Mouse (Mus musculus): ENCODE results near the gene Larp4b.

The Larp4b gene

DNA sequence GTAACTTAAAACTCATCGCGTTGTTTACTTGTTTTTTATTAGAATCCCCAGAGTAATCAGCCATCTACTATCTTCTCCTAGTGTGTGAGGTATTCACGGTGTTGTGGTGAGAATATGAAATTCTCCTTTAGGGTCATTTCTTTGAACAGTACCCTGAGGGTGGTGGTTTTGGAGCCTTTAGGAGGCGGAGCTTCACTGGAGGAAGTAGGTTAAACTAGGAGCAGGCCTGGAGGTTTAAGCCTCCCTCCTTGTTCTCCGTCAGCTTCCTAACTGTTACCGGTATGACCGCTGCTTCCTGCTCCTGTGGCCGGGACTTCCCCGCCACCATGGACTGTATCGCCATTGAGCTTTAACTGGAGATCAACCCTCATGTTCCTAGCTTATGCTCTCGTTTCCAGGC lies 86.5 kb downstream of the Larp4b start:
- peak; percentile 67 for DNase-seq (ENCODE audit: low read depth)

DNA sequence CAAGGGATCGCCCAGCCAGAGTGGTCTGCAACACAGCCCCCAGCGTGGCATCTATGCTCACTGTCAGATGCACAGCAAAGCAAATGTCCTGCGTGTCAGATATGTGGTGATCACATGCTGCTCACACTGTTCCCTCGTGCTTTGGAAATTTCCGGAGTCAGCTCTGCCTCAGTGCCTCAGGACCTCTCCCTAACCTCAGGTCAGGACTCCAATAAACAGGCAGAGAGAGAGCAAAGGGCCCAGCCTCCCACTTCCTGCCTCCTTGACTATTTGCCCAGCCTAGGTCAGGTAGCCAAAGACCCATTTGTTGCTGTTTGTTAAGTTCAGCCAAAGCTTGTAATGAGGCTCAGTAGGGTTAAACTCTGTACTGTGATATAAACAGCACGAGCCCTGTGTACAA lies 87.4 kb downstream of the Larp4b start:
- peak; percentile 19 for DNase-seq (ENCODE audit: low read depth)

GRCm38 (mm10) chr13:9181666-9182264 lies 88.1 kb downstream of the Larp4b start:
- DNase-seq (ENCODE audit: low read depth): peak; percentile 86

- DNase-seq (ENCODE audit: low read depth): no peak
These were observed 90.6 kb downstream of the Larp4b start for GRCm38 (mm10) chr13:9184281-9184680.

DNA sequence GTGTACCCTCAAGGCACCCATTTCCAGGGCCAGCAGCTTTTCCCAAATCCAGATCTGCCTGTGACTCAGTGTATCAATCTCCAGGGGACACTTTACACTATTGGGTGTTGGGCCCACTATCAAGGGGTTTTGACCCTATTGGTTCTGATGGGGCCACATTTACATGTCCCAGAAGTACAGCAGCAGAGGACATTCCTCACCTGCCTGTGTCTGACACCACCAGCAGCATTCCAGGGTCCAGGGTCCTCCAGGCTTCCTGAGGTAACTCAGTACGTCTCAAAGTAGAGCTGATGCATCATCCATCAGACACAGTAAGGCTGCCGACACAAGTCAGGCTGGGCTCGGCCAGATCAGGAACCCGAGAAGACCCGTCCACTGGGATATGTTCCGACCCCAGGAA lies 91.0 kb downstream of the Larp4b start:
- no peak for DNase-seq (ENCODE audit: low read depth)

- DNase-seq (ENCODE audit: low read depth): no peak
These were observed 93.5 kb downstream of the Larp4b start for GRCm38 (mm10) chr13:9187156-9187555.

DNA sequence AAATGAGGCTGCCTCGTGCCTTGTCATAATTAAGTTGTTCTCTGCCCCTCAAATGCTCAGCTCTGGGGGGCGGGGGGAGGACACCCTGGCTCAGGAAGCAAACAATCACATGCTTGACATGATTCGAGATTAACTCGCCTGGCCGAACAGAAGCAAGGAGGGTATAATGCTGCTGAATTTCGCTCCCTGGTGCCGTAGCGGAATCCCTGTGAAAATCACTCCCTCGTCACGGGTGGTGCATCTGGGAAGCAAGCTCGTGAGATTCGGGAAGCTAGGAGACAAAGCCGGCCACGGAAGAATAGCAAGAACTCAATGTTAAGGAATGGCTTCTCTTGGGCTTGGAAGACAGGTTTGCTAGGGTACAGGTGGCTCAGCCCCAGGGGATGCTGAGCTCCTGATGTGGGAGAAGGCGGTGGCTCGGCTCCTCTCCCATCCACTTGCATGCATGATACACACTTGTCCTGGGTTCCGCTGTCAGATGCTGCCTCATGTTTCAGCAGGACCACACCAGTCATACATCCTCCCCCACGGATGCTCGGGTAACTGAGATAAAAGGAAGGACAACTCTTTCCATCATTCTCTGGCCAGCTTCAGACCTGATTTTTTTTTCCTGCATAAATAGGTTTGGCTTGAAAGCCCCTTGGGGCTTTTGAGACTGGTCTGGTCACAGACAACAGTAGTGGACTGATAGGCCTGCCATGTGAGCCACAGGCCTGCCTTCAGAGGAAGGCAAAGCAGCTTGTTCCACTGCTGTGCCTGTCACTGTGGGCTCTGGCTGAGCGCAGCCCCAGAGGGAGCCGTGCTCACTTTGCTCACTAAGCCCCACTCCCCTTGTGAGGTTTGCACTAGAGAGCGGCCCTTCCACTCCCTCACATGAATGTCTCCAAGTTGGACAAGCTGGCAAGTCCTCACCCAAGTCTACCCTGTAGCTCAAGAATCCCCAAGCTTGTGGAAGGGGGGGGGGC lies 94.2 kb downstream of the Larp4b start:
- no peak for DNase-seq (ENCODE audit: low read depth)

GRCm38 (mm10) chr13:9189481-9189880 lies 95.8 kb downstream of the Larp4b start:
- no peak for DNase-seq (ENCODE audit: low read depth)

GRCm38 (mm10) chr13:9191172-9192140 lies 97.8 kb downstream of the Larp4b start:
- DNase-seq (ENCODE audit: low read depth): no peak

DNA sequence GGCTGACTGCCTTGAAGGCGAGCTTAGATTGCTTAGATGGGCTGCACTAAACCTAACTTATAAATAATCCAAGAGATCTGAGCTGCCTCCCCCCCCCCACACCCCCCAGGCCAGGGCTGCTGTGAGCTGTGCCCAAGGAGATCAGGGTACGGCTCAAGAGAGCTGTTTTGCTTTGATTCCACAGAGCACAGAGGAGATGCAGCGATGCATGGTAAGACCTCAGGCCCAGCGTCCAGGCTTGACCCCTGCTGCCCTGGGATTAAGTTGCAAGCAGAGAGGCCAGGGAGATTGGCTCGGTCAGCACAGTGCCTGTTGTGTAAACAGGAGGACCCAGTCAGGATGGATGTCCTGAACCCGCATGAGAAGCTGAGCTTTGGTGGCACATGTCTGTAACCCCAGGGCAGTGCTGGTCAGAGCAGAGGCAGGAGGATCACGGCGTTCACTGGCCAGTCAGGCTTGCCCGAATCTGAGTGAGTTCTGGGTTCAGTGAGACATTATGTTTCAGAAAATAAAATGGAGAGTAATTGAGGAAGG lies 99.2 kb downstream of the Larp4b start:
- no peak for DNase-seq (ENCODE audit: low read depth)

GRCm38 (mm10) chr13:9194656-9195055 lies 101.0 kb downstream of the Larp4b start:
- DNase-seq (ENCODE audit: low read depth): peak; percentile 52

DNA sequence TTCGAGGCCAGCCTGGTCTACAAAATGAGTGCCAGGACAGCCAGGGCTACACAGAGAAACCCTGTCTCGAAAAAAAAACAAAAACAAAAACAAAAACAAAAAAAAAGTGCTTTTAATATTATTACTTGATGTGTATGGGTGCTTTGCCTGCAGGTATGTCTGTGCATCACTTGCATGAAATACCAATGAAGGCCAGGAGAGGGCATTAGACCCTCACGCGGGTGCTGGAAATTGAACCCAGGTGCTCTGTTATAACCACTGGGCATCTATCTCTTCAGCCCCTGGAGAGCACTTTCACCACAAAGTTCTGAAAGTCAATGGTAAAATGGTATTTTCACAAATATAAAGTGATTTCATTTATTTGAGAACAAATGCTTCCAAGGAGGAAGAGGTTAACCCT lies 101.9 kb downstream of the Larp4b start:
- no peak for DNase-seq (ENCODE audit: low read depth)

- no peak for DNase-seq (ENCODE audit: low read depth)
These were observed 104.4 kb downstream of the Larp4b start for GRCm38 (mm10) chr13:9198106-9198505.

GRCm38 (mm10) chr13:9198728-9199464 lies 105.2 kb downstream of the Larp4b start:
- DNase-seq (ENCODE audit: low read depth): no peak

DNA sequence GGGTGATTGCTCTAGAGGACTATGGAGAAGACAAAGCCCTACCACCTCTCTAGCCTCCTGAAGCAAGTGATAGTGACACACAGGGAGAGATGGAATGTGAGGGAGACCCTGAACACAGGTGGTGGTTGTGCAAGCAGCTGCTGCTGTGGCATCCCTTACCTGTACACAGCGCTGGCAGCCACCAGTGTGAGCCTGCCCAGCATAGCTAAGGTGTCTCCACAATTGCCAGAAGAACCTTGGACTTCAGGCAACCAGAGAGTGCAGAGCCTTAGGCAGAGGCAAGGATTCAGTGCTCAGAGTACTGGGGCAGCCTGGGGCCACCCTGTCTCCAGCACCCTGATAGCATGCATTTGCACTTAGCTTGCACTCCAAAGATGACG lies 105.8 kb downstream of the Larp4b start:
- no peak for DNase-seq (ENCODE audit: low read depth)

DNA sequence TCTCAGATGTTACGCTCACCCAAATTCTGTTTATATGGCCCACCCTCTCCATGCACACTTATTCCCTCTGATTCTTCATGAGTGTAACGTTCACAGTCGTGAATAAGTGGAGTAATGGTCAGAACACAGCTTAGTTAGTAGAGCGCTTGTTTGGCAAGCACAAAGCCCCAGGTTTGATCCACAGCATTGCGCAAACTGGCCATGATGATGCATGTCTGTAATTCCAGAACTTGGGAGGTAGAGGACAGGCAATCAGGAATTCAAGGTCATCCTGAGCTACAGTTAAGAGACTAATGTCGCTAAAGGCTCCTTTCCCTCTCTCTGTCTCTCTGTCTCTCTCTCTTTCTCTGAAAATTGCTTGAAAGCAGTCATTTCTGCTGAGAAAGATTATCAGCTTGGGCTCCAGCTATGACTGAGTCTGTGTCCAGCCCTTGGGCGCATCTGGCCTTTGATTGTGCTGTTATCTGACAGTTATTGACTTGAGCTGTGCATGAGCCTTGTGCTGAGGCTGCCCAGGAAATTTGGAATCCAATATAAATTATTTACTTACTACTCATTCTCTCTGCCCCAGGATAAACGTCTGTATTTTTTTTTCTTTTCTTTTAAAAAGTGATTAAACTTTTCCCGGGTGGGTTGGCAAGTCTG lies 129.2 kb downstream of the Larp4b start:
- DNase-seq (ENCODE audit: low read depth): no peak

Measured in induced T-regulatory cell, adult 2 months (primary cell).